Mouse (Mus musculus): ENCODE measurements around the gene Acp2.

Acp2 gene

GRCm38 (mm10) chr2:91256256-91257125 is 53.8 kb downstream of the Acp2 start:
- DNase-seq = peak; percentile 53

- peak; percentile 9 for DNase-seq
These were observed 54.7 kb downstream of the Acp2 start for GRCm38 (mm10) chr2:91257126-91257980.

- no peak for DNase-seq
These were observed 55.4 kb downstream of the Acp2 start for GRCm38 (mm10) chr2:91258054-91258453.

- DNase-seq = no peak
These were observed 56.1 kb downstream of the Acp2 start for GRCm38 (mm10) chr2:91258830-91259229.

- DNase-seq = no peak
These were observed 56.8 kb downstream of the Acp2 start for GRCm38 (mm10) chr2:91259493-91259892.

Data from thymus, postnatal 14 days (tissue).